Mouse (Mus musculus) brown adipose tissue, adult 24 weeks (tissue): ENCODE measurements around the gene Hhatl. TPM values are rescaled to one million over a fixed set of nuclear protein-coding genes. Genes with fewer than 3 reads are reported as not detected.

Experiments used
- H3K27ac ChIP-seq: fragments of 200-500 bp; replicated peaks from 2 replicates; pipeline ENCODE4 v1.5.1; 2012; ENCODE audit warnings: low read depth, mild to moderate bottlenecking, low read length
- H3K4me1 ChIP-seq: fragments of 200-500 bp; 2 replicates; pipeline ENCODE4 v1.6.1; 2012; ENCODE audit warnings: low read length, mixed read lengths; ENCODE audit not compliant: control insufficient read depth, insufficient read depth, insufficient read length
- H3K4me3 ChIP-seq: fragments of 200-500 bp; 2 replicates; pipeline ENCODE4 v1.5.1; 2012; ENCODE audit warnings: low read depth, mild to moderate bottlenecking, low read length, moderate library complexity; ENCODE audit not compliant: insufficient read depth
- polyA plus RNA-seq: library from polyadenylated mRNA; stranded (reverse); fragments of >200 nt; gene quantifications from 2 replicates; pipeline ENCODE4 v1.2.4, GENCODE M21; 2012; ENCODE audit not compliant: missing spikeins, insufficient read depth, insufficient read length

Hhatl gene
- polyA plus RNA-seq, 1 experiment: 1.7 TPM

DNA sequence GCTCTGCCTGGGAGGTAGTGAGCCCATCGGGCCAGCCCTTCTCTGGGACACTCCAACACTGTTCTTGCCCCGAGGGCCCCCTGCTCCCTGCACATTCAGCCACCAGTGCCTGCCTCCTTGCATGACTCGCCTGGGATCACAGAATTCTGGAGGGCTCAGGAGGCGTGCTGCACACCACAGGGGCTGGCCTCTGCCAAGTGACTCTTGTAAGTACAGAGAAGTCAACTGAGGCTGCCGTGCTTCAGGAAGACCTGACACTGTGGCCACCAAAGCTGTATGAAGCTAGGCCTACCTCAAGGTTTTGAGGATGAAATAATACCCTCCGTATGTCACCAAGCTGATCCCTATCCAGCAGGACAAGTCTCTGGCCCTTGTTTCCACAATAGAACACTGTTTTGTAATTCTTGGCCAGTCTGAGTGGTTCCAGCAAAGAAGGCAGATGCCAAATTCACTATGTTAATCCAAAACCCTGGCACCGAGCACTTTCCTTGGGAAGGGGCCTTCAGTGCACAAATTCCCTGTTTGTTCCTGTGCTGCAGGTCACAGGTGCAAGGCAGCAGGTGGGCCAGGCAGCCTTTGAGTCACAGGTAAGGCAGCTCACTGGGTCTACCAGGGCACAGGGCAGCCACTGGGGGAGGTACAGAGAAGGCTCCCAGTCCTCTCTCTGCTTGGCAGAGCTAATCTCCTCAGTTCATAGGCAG, 27.6 kb upstream of the Hhatl start:
- H3K27ac ChIP-seq: no peak overlapping the region
- H3K4me1 ChIP-seq: peaks cover 6% of the 10 kb centered on the region; the same call in 1 of the 2 replicates
- H3K4me3 ChIP-seq: no peak overlapping the region

DNA sequence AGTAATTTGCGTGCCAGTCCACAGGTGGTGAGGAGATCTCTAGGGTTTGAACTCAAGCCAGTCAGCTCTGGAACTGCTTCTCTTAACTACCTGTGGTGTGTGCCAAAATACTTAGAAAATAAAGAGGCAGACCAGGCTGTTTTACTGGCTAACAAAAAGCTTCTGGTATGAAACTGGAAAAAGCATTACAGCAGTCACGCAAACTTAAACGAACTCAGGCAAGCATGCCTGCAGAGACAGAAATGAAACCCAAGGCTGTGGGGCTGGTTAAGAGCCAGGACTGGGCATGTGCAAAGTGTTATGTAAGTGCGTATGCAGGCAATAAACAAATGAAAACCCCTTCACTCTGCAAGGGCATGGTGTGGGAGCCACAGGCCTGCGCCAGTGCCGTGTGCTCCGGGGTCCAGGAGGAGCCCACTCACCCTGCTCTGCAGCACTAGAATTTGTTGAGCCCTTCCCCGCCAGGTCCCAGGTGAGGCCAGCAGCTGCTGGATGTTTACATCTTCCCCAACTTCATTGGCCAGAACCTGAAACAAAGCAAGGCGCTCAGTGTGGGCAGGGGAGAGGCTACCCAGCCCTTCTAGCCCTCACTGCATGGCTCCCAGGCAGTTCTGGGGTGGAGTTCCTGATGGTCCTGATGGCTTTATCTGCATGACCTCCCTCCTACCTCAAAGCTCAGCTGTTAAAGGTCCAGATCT, 26.9 kb upstream of the Hhatl start:
- Histone ChIP-seq H3K27ac (no peak overlapping the region), H3K4me3 (no peak overlapping the region), H3K4me1 (peaks cover 6% of the 10 kb centered on the region; the same call in 1 of the 2 replicates)

DNA sequence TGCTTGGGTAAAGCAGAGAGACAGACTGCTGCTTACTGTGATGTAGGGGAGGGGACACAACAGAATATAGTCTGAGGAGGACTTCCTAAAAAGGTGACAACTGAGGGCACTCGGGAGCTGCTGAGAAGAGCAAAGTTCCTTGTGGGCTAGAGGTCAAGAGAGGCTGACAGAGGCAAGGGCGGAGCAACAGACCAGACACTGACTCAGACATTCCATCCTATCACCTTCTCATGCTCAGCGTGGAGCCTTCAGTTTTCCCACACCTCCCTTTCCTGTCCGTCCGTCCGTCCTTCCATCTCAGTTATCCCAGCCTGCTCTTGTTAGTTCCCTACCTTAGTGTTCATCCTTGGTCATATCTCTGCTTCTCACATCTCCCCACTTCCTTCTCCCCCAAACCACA, 22.9 kb upstream of the Hhatl start:
- Histone ChIP-seq H3K4me3 (no peak overlapping the region), H3K27ac (no peak overlapping the region), H3K4me1 (peaks cover 5% of the 10 kb centered on the region; the same call in 1 of the 2 replicates)

DNA sequence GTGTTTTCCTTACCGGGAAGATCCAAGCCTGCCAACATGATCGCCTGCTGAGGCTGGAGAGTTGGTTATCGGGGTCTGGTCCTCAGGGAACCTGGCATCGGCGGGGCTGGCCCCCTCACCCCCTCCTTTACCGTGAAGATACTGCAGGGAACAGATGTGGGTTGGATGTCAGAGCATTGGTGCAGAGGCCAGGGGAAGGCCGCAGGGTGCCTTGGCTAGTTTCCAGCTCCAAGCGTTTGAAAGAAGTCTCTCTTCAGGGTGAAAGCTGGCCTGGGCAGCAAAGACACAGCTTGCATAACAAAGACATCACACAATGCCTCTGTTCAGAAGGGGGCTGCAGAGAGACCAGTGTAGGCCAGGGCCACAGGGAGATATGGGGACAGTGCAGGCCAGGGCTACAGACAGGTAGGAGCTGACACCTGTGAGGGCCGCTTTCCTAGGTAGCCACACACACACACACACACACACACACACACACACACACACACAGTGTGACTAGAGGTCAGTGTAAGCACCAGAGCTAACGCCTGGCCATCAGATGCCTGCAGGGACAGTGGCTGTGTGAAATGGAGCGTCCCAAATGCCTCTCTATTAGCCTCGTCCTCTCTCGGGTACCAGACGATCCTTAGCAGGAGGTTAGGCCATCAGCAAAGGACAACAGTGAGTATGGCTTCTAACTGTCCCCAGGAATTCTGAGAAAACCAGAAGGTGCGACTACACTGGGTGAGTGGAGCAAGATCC, 17.9 kb upstream of the Hhatl start:
- H3K4me3 ChIP-seq: no peak overlapping the region
- H3K4me1 ChIP-seq: peaks cover 4% of the 10 kb centered on the region; the same call in 1 of the 2 replicates
- no peak overlapping the region for H3K27ac ChIP-seq

DNA sequence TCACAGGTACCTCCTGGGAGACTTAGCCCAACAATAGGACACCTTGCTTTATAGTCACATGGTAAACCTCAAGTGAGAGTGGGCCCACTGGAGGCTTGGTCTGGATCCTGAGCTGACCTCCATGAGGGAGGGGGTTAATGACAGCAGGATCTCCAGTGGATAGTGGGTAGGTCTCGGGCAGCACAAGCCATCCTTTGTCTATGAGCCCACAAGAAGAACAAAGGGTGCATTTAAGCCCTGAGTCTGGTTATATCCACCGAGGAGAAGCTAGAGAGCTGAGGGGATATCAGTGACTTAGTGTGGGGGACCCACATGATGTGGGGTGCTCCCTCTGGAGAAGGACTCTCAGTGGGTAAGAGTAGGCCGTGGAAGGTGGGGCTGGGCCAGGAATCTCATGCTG, 16.2 kb upstream of the Hhatl start:
- Histone ChIP-seq H3K4me3 (no peak overlapping the region), H3K4me1 (peaks cover 4% of the 10 kb centered on the region; the same call in 1 of the 2 replicates), H3K27ac (no peak overlapping the region)

DNA sequence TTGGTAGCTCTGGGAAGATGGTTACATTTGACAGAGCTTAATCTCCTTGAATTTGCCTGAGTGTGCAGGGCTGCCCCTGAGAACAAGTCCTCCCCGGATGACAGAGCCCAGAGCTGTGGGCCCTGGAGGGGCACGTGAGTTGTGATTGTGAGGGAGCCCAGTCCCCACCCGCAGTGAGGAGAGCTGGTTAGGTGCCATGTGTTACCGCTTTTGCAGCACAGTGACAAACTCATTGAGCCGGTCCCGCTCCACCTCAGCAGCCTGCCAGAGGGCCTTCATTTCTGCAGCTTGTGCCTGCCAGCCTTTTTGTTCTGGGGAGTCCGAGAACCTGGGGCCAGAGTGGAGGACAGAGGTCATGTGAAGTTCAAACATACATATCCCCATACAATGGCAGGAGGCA, 15.6 kb upstream of the Hhatl start:
- Histone ChIP-seq H3K27ac (no peak overlapping the region), H3K4me1 (peaks cover 4% of the 10 kb centered on the region; the same call in 1 of the 2 replicates), H3K4me3 (no peak overlapping the region)

DNA sequence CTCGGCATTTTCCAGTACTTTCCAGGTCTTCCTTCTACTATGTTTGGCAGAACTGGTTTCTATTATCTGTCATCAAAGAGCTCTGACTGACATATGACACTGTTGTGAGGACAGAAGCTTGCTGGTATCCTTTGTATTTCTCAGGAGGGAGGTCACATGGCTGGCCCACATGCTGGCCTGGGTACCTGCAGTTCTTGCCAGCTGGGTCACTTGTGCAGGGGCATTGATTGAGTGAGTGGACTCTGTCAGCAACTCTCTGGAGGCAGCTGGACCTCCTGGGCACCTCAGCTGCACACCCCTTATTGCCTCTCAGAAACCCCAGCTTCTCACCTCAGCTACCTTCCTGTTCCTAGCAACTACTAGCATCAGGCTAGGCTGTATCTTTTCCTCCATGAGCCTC, 15.2 kb upstream of the Hhatl start:
- Histone ChIP-seq H3K4me1 (peaks cover 4% of the 10 kb centered on the region; the same call in 1 of the 2 replicates), H3K27ac (no peak overlapping the region), H3K4me3 (no peak overlapping the region)

DNA sequence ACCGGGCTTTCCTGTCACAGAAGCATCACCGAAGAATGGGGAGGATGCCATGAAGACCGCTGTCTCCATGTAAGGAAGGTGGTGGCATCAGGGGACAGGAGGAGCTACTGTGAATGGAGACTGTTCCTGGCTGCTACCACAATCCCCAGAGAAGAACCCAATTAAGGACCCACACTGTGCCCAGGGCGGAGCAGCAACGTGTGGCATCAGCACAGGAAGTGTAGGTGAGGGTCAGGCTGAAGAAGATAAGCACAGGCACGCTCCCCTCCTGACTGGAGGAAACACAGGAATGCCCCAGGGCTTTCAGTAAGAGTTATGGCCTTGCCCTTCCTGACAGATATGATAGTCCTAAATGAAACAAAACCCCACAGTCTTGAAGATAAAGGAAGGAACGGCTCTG, 10.4 kb upstream of the Hhatl start:
- H3K4me1 ChIP-seq: peaks cover 4% of the 10 kb centered on the region; the same call in 1 of the 2 replicates
- no peak overlapping the region for H3K4me3 ChIP-seq
- no peak overlapping the region for H3K27ac ChIP-seq

DNA sequence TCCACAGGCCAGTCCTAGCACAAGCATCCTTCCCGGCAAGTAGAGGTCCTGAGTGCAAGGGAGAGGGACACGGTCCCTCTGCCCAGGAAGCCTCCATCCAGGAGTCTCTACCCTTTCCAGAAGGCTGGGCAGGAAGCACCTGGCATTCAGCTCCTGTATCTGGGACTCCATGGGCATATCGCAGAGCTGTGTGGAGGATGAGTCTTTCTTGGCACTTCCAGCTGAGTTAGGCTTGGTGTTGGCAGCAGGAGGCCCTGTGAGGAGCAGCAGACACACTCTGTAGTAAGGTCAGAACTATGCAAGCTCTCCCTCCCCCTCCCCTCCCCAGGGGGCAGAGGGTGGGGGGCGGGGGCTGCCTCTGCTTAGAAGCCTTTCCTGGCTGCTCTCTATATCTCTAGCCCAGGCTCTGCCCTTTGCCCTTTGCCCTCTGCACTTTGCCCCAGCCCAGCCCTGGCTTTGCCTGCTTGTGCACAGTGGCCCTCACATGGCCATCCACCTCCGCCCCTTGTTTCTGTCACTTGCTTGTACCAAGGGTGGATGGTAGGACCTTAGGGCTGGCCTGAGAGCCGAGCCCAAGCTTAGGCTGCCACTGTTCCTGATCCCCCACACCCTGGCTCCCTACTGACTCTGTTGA, 6.7 kb upstream of the Hhatl start:
- H3K4me3 ChIP-seq: no peak overlapping the region
- no peaks in the 10 kb centered on the region for H3K4me1 ChIP-seq
- no peak overlapping the region for H3K27ac ChIP-seq

DNA sequence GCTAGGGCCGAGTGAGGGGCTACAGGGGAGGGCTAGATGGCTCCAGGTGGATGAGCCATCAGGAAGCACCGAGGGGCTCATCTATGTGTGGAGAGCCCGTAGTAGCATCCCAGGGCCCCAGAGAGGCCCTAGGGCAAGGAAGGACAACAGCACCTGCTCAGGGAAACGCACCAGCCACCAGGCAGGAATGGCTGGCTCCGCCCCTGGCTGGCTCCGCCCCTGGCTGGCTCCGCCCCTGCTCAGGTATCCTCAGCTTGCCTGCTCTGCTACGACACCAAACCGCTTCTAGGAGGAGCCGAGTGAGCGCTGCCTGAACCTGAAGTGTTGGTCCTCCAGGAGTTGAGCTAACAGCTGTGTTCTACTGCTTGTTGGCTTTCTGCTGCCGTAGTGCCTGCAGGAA, 5.4 kb upstream of the Hhatl start:
- H3K27ac ChIP-seq: no peak overlapping the region
- H3K4me3 ChIP-seq: no peak overlapping the region
- H3K4me1 ChIP-seq: no peaks in the 10 kb centered on the region

DNA sequence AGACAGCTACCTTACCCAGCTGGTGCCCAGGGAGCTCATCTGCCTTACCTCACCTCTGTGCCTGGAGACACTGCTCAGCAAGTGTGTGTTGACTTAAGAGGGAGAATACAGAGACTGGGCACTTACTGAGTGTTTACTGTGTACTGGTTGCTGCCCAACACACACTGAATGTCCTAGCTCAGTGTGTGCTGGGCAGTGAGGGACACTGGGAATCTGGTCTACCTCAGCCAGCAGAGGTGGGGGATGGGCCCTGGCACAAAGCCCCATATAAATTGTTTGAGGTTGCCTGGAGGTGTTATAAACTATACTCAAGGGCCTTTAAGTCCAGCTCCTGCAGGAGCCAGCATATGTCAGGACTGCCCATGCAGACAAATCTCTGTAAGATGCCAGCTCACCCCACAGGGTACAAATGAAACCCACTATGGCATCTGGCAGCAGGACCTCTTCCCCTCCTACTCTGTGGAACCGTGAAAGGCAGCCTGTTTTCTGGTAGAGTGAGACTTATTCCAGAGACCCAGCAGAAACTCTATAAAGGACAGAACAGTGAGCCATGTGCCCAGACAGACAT, 2.7 kb upstream of the Hhatl start:
- Histone ChIP-seq H3K4me1 (no peaks in the 10 kb centered on the region), H3K27ac (no peak overlapping the region), H3K4me3 (no peak overlapping the region)

DNA sequence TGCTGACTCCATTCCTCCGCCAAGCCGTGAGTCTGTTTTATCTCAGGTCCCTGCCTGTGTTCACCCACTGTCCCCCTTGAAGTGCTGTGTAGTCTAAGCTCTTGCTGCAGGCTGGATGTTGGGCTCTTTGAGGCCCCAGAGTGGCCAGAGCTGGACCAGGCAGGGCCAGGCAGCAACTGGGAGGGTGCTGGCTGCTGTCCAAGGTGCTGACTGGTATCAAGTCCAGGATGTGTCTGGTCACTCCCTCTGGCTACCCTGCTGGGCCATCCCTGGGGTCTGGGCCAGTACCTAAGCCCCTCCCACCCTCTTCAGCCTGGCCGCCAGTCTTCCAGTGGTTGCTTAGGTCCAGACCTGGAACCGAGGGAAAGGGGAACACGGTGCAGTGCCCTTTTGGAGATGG, 1.1 kb downstream of the Hhatl start:
- Histone ChIP-seq H3K27ac (no peak overlapping the region), H3K4me3 (no peak overlapping the region), H3K4me1 (no peaks in the 10 kb centered on the region)

DNA sequence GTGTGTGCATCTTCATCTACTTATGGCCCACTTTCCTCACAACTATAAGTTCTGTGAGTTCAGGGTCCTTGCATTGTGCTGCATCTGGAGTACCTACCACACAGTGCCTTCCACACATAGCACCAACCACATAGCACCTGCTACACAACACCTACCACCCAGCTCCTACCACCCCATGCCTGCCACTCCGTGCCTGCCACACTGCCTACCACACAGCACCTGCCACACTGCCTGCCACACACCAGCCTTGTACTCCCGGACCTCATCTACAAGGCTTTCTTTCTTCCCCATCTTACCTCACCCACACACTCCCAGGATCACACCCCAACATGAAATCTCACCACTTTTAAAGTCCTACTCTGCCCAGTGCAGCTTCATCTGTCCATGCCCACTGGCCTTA, 5.9 kb downstream of the Hhatl start:
- Histone ChIP-seq H3K4me3 (no peak overlapping the region), H3K4me1 (no peaks in the 10 kb centered on the region), H3K27ac (no peak overlapping the region)

DNA sequence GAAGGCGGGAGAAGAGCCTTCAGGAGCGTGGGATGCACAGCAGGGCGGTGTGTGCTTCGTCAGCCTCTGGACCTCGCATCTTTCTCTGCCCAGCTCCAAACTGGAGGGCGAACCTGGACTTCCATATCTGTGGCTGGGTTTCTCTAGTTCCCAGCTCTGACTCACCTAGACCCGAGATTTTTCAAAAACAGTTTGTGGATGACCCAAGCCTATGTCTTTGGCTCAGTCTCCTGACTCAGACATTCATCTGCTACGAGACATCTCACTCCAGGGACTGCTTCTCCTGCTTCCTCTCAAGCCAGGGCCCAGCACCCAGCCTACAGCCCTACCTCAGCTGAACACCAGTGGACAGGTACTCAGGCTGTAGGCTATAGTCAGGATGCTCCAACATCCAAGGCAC, 7.0 kb downstream of the Hhatl start:
- H3K4me1 ChIP-seq: no peaks in the 10 kb centered on the region
- no peak overlapping the region for H3K27ac ChIP-seq
- H3K4me3 ChIP-seq: no peak overlapping the region

DNA sequence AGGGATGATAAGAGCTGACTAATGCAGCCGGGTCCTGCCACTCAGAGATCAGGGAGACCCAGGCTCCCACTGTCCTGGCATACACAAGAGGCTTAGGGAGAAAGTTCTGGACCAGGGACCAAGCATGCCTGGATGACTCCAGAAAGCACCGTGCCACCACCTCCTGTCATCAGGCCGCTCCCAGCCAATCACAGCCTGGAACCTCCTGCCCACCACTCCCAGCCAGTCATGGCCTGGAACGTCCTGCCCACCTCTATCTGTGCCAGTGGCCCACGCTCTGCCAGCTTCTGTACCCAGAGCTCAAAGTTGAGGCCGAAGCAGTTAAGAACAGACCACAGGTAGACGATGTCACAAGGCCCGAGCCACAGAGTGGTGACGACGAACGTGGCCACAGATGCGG, 7.5 kb downstream of the Hhatl start:
- Histone ChIP-seq H3K4me1 (no peaks in the 10 kb centered on the region), H3K27ac (no peak overlapping the region), H3K4me3 (no peak overlapping the region)
